Mouse (Mus musculus) G1E (cell line): ENCODE measurements around the gene Nrg3. TPM values are rescaled to one million over a fixed set of nuclear protein-coding genes. Genes with fewer than 3 reads are reported as not detected.

ENCODE experiments used
- ATAC-seq: 2 replicates; pipeline ENCODE4 v1.8.0; 2016; ENCODE audit warnings: mild to moderate bottlenecking; ENCODE audit not compliant: insufficient number of reproducible peaks, poor library complexity, low FRiP score, severe bottlenecking; ENCODE audit errors: extremely low read depth
- DNase-seq: peaks from one replicate; pipeline ENCODE4 v3.0.0; 2012; ENCODE audit warnings: low spot score
- H3K27me3 ChIP-seq: 2 replicates; pipeline ENCODE4 v1.6.1; 2012; ENCODE audit warnings: mild to moderate bottlenecking, low read length, inconsistent platforms; ENCODE audit not compliant: insufficient read depth
- H3K36me3 ChIP-seq: replicated peaks from 2 replicates; pipeline ENCODE3; 2012; ENCODE audit warnings: mild to moderate bottlenecking, inconsistent platforms
- H3K4me1 ChIP-seq: 2 replicates; pipeline ENCODE4 v1.6.1; 2012; ENCODE audit warnings: low read depth, low read length, inconsistent platforms, mixed read lengths; ENCODE audit not compliant: insufficient read depth
- H3K4me3 ChIP-seq: 2 replicates; pipeline ENCODE4 v1.5.1; 2012; ENCODE audit warnings: low read depth, mild to moderate bottlenecking, inconsistent platforms, low read length, moderate library complexity, mixed read lengths
- H3K9me3 ChIP-seq: replicated peaks from 2 replicates; pipeline ENCODE4 v1.6.1; 2012; ENCODE audit warnings: inconsistent platforms
- CTCF ChIP-seq: IDR thresholded peaks from 2 replicates; pipeline ENCODE4 v1.5.1; 2012; ENCODE audit warnings: low read depth, low read length, inconsistent platforms, mixed read lengths
- GATA1 ChIP-seq: IDR thresholded peaks from 2 replicates; pipeline ENCODE4 v1.6.1; 2012; ENCODE audit warnings: borderline replicate concordance, low read length, inconsistent platforms, mixed read lengths
- GATA2 ChIP-seq: IDR thresholded peaks from 2 replicates; pipeline ENCODE4 v1.6.1; 2012; ENCODE audit warnings: low read depth, low read length, inconsistent platforms, borderline replicate concordance
- POLR2AphosphoS5 ChIP-seq: IDR thresholded peaks from 2 replicates; pipeline ENCODE4 v1.6.1; 2012; ENCODE audit warnings: low read depth, low read length, inconsistent platforms; ENCODE audit not compliant: insufficient replicate concordance
- TAL1 ChIP-seq: conservative IDR thresholded peaks from 2 replicates; pipeline ENCODE4 v1.6.1; 2012; ENCODE audit warnings: low read depth, low read length, inconsistent platforms, mixed read lengths
- polyA plus RNA-seq: library from polyadenylated mRNA; stranded (reverse); fragments of >175 nt; gene quantifications from 2 replicates; pipeline ENCODE4 v1.2.3, GENCODE M21; 2012
- total RNA-seq, 2 experiments: library from RNA; stranded (forward) in 1 of 2; stranded (reverse) in 1 of 2; fragments of 200-1000 nt in 1 of 2; fragments of >200 nt in 1 of 2; fragmentation: Nextera tagmentation in 1 of 2; gene quantifications; 2 replicates each; pipeline ENCODE4 v1.2.3; 2014 to 2017

Gene Nrg3
- total RNA-seq (2014; fragmentation: Nextera tagmentation) (not detected in 2 replicates), total RNA-seq (2017) (0.06 and 0.27 TPM in 2 replicates), polyA plus RNA-seq (not detected in 2 replicates)

DNA sequence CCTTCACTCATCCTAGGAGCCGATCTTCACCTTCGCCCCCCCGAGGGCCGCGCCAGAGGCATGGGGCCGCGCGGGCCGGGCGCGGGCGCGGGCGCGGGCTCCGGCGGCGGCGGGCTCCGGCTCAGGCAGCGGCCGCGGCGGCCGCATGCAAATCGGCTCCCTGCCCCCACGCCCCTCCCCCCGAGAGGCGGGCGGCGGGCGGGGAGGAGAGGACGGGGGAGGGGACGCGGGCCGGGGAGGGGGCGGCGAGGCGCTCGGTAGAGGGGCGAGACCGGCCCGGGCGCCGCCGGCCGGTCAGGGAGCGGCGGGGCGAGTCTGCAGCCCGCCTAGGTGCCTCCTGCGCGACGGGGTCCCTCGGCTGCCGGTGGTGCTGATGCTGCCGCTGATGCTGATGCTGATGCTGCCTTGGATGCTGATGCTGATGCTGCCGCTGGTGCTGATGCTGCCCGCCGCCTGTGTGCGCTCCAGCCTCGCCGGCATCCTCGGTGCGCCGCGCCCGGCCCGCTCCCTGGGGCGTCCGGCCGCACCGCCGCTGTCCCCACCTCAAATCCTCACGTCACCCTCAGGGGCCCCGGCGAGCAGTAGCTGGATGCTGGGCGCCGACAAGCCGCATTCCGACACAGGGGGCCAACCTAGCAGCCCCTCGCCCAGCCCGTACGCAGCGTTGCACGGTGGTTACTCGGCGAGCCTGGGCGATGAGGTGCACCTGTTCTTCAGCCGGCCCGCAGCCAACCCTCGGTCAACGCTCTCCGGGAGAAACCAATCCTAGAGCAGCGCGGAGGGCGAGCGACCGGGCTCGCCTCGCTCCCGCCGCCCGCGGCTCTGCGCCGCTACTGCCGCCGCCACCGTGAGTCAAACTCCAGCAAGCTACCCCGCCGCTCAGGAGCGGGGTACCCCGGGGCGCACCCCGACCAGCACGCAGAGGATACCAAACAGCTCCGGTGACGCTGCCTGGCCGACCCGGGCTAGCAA is at the start of gene Nrg3:
TSS of gene Nrg3 (minus strand) at position 299 of the 972 bp plus-strand sequence.
- Histone ChIP-seq H3K9me3 (peaks cover 22% of the 10 kb centered on the region), H3K27me3 (no peaks in the 10 kb centered on the region; the same call in 1 of the 2 replicates), H3K4me3 (peak within 1 kb of the TSS; percentile 33; the same call in 1 of the 2 replicates), H3K36me3 (no peaks in the 10 kb centered on the region), H3K4me1 (no peaks in the 10 kb centered on the region)
- DNase-seq (no peak), ATAC-seq (no peak)
- no peak for TF ChIP-seq TAL1
- no peak for TF ChIP-seq GATA1
- TF ChIP-seq GATA2 = no peak
- TF ChIP-seq POLR2AphosphoS5 = no peak
- no peak for TF ChIP-seq CTCF

DNA sequence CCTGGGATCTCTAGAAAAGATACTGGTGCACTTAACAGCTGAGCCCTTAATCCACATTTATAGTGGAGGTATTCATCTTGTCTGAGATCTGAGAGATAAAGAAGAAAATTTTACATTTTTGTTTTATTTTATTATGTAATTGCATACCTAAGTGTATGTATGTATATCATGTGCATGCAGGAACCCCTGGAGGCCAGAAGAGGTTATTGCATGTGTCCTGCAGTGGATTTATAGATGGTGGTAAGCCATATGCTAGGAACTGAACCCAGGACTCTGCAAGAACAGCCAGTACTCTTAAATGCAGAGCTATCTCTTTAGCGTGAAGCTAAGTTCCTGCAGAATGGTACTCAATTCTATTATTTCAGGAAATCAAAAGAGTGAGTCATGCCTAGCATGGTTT is 36.1 kb upstream of the Nrg3 start:
- Histone ChIP-seq H3K27me3 (no peaks in the 10 kb centered on the region; the same call in 1 of the 2 replicates), H3K9me3 (0 out of 2 replicates have a peak, but pooled peaks cover 2% of the 10 kb centered on the region), H3K4me1 (no peaks in the 10 kb centered on the region), H3K36me3 (no peaks in the 10 kb centered on the region), H3K4me3 (no peak overlapping the region)
- DNase-seq = no peak
- TF ChIP-seq TAL1 (no peak), GATA1 (no peak), POLR2AphosphoS5 (no peak), GATA2 (no peak), CTCF (no peak)
- peak; percentile 40; the same call in 1 of the 2 replicates for ATAC-seq

DNA sequence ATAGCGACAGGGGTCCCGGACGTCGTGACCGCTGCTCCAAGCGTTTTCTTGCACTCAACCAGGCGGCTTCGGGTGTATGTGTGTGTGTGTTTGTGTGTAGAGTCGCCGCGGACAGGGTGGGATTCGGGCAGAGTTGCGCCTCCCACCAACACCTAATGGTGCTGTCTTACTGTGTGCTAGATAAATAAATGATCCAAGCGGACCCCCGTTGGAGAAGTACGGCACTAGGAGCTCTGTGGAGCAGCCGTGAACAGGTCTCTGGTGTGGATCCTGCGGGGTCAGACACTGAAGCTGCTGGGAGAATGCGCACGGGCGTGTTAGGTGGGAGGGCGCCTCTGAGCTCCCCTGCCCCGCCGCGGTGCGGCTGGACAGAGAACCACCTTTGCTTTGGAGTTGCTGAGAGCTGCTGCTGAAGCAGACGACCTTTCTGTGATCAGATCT is 903 bp upstream of the Nrg3 start:
- ATAC-seq (no peak), DNase-seq (no peak)
- Histone ChIP-seq H3K27me3 (no peaks in the 10 kb centered on the region; the same call in 1 of the 2 replicates), H3K36me3 (no peaks in the 10 kb centered on the region), H3K9me3 (peaks cover 22% of the 10 kb centered on the region), H3K4me3 (no peak overlapping the region; the same call in 1 of the 2 replicates), H3K4me1 (no peaks in the 10 kb centered on the region)
- TF ChIP-seq POLR2AphosphoS5 = no peak

DNA sequence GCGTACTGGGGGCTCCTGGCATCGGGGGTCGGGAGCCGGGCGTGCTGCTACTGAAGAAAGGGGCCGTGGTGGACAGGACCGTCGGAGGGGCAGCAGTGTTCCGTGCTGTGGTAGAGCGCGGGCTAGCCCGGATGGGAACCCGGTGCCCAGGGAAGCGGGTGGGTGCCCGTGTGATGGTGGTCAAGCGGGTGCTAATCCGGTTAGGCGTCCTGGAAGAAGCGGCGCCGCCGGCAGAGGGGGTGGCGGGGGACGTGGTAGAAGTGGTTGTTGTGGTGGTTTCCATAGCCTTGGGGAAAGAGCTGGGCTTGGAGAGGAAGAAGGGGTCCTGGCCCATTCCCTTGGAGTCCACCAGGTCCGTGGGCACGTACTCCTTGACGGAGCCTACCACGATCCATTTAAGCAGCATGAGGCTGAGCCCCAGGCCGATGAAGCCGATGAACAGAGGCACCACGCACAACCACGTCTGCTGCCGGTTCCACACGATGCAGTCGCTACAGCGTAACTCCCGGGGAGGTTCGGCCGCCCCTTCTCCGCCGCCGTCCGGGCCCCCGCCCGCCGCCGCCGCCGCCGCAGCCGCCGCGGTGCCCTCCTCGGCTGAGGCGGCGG is 639 bp downstream of the Nrg3 start:
- H3K4me1 ChIP-seq = no peaks in the 10 kb centered on the region
- H3K4me3 ChIP-seq = no peak overlapping the region
- no peak for TF ChIP-seq GATA2
- no peak for TF ChIP-seq TAL1
- TF ChIP-seq GATA1 = no peak
- TF ChIP-seq POLR2AphosphoS5 = no peak
- no peak for TF ChIP-seq CTCF
- H3K27me3 ChIP-seq = no peaks in the 10 kb centered on the region; the same call in 1 of the 2 replicates
- H3K36me3 ChIP-seq = no peaks in the 10 kb centered on the region
- no peak for ATAC-seq
- H3K9me3 ChIP-seq = peaks cover 22% of the 10 kb centered on the region
- DNase-seq = no peak

DNA sequence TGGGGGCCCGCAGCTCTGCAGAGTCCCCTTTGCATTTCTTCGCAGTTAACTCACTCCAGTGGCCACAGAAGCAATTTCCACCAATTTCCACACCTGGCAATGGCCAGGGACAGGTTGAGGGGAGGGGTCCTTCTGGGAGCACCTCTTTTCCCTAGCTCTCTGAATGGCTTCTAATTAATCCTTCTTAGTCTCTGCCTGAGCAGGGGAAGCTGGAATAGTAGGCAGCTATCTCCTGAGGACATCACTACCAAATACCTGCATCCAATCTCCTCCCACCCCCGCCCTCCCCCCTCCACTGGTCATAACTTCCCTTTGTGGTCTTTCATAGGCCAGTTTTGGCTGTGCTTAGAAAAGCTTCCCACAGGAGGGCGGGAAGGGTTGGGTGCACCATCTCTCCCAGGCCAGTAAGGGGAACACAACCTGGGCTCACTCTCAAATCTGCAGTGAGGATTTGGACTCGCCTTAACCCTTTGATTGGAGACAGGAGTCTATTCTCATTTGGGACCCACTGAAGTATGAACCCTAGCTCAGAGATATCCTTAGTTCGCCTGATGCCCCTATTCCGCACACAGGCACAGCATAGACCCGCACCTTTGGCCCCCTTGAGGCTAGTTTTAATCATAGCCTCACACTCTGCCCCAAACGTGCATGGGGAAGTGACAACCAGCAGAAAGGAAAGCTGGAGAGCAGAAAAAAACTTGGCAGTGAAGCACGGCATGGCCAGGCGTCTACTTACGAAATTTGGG is 1.5 kb downstream of the Nrg3 start:
- H3K9me3 ChIP-seq = peaks cover 22% of the 10 kb centered on the region
- no peaks in the 10 kb centered on the region for H3K36me3 ChIP-seq
- no peak for ATAC-seq
- no peak overlapping the region for H3K4me3 ChIP-seq
- H3K27me3 ChIP-seq = no peaks in the 10 kb centered on the region; the same call in 1 of the 2 replicates
- no peak for DNase-seq
- TF ChIP-seq GATA1 (no peak), TAL1 (no peak), POLR2AphosphoS5 (no peak), GATA2 (no peak), CTCF (no peak)
- no peaks in the 10 kb centered on the region for H3K4me1 ChIP-seq

DNA sequence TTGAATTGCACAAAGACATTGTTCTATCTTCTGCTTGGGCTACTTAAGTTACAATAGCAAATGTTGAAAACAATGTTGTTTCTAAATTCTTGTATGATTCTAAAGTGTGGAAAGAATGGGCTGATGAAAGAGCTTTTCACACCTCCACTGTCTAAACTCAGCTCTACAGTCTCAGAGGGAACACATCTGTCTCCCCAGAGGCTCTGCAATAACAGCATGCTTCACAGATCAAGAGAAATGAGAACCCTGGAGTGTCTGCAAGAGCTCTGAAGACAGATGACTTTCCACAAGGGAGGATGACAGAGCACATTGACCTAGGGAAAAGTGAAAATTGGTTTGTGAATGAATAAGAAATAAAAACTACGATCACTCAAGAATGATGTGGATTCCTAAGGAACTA is 27.4 kb downstream of the Nrg3 start:
- Histone ChIP-seq H3K36me3 (no peaks in the 10 kb centered on the region), H3K9me3 (no peaks in the 10 kb centered on the region), H3K27me3 (peaks cover 3% of the 10 kb centered on the region; the same call in 1 of the 2 replicates), H3K4me1 (peaks cover 3% of the 10 kb centered on the region; the same call in 1 of the 2 replicates), H3K4me3 (no peak overlapping the region)
- ATAC-seq = no peak
- TF ChIP-seq TAL1 = no peak
- TF ChIP-seq GATA1 = no peak
- no peak for TF ChIP-seq CTCF
- no peak for TF ChIP-seq GATA2
- TF ChIP-seq POLR2AphosphoS5 = no peak
- no peak for DNase-seq
